Mouse (Mus musculus) adrenal gland, postnatal 0 days (tissue): ENCODE measurements around the gene Olfr70. TPM values are rescaled to one million over a fixed set of nuclear protein-coding genes. Genes with fewer than 3 reads are reported as not detected.

ENCODE experiments used
- polyA plus RNA-seq: library from polyadenylated mRNA; unstranded; fragments of >200 nt; fragmentation: Nextera tagmentation; extraction: Ambion mirVana; gene quantifications from 2 replicates; pipeline ENCODE4 v1.2.1, GENCODE M21; 2015

The Olfr70 gene
- polyA plus RNA-seq, result not detected in 2 replicates

DNA sequence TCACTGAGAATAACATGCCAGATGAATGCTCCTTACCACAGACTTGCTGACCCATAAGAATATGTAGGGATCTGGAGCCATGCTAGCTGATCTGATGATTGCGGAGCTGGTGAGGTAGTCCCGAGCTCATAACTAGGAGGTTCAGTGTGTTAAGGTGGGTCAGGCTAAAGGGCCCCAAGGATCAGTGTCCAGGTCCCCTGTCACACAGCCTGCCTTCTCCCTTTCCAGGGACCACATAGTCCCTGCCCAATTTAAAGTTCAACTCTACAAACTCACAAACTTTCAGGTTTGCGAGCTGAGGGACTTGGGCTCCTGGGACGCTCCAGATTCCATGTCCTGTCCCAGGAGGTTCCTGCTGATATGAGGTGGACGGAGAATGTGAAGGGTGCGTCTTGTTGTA, at the start of gene Olfr70:
Gene Olfr70, minus strand, starts transcription at position 101 of the 400 bp plus-strand sequence.

DNA sequence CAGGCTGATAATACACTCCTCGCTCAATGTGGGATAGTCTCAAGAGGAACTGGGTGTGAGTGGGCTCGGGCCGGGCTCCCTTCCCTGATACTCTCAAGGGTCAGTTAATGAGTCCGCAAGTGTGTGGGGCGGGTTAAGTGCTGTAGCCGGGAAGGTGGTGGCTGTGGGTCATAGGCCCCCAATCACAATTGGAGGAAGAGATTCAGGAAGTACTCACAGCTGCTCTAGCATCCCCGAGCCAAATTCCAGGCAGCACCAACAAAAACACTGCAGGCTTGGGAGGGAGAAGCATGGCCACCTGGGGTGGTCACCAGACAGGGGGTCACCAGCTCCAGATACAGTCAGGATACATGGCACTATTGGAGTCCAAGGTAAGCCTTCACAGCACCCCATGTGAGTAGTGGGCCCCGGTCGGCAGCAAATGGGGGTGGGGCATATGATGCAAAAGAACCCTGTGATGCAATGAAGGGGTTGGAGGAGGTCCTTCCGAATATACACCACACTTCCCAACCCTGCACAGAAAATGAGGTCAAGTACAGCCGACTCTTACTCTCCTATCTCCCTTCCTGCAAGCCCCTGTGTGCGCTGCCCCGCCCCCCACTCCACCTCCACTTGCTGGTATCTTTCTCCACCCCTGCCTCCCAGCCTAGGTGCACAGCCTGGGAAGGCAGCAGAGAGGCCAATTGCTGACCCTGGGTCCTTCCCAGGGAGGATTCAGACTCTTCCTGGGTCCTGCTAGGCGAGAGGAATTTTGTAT, 29.4 kb upstream of the Olfr70 start, which contains the start of gene Spaar:
Gene Spaar, plus strand, starts transcription at position 241 of the 757 bp plus-strand sequence.

DNA sequence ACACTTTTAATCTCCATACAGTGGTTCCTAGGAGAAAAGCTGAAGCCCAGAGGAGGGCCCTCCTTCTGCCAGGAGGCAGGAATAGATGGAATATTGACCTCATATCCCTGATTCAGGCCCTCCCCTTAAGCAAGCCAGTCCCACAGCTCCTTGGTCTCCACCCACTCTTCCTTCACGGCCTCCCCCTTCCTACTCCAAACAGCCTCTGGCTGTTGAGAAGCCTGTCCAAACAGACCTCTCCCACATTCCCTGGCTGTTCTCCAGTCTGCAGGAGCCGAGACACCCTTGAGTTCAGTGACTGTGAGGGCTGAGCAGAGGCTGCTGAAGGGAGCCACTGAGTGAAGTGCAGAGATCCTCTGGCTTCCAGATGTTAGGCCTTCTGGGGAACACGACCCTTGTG, 26.4 kb upstream of the Olfr70 start, which contains the start of gene Hrct1:
Gene Hrct1, plus strand, starts transcription at position 194 of the 400 bp plus-strand sequence.

DNA sequence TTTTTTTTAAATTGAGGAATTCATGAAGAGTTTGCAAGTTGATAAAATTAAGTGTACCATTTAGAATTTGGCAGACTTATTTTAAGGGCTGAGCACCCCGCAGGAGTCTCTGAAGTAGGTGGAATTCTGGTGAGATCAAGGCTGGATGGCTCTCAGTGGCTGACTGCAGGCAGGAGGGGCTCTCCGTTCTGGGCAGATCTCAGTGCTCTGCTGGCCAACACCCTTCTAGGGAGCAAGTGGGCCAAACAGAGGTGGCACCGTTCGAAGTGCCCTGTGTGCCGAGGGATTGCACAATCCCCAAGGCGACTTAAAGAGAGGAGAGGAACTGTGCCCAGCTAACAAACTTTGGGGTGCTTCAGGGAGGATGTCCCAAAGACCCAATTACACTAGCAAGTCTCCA, 9.3 kb upstream of the Olfr70 start, which contains the start of gene Olfr71:
Gene Olfr71, minus strand, starts transcription at position 387 of the 400 bp plus-strand sequence.

DNA sequence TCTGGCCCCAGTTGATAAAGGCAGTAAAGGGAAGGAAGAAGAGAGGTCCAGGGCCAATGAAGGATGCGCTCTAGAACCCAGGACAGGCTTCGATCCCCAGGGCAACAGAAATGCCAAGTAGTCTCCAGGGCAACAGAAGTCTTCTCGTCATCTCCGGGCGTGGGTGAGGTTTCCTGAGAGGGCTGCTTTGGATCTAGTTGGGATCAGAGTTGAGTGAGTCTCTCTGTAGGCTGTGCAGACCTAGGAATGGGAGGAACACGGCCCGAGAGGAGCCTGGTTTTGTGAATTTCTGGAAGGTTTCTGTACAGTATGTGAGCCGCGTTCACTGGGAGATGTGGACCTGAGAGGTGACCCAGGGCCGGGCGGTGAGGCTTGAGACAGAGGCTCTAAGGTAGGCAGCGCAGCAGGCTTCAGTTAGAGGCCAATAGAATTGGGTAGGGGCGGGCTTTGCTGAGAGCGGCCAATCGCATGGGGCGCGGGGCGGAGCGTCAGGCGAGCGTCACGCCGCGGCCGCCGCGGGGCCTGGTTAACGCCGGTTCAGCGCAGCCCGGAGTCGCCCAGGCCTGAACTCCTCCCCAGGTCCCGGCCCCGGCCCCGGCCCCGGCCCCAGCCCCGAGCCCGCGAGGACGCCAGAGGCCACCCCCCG, 31.7 kb downstream of the Olfr70 start, which contains the start of the genes Tmem8b and Fam221b:
Gene Tmem8b, plus strand, starts transcription at position 190 of the 646 bp plus-strand sequence.
Gene Fam221b, minus strand, starts transcription at position 364 of the 646 bp plus-strand sequence.

DNA sequence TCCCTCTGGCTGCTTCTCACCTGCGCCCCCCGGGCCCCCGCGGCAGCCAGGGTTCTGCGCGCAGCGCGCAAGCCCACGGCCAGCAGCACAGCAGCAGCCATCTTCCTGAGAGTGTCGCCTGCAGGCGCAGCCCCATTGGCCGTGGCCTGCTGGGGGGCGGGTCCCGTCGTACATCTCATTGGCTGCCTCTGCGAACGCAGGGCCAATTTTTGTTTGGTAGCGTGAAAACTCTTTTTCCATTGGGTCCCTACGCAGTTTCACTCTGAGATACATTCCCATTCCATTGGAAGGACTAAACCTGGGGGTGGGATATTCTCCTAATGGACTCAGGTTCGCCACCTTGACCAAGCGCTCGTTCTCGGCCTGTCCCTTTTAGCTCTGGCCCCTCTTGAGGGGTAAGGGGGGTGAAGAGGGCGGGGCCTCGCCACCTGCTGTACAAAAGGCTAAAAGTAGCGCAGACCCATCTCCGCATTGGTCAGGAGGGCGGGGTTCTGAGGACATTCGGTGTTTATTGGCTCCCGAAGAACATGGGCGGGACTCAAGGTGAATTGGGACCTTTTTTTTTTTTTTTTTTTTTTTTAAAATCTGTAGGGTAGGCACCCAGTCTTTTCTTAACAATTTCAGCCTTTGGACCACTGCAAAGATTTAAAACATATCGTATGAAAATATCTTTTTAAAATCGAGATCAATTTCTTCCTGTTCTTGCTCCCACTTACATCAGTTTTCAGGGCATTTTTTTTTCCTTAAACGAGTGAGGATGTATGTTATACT, 44.1 kb downstream of the Olfr70 start, which contains the start of gene Hint2:
Gene Hint2, minus strand, starts transcription at position 128 of the 771 bp plus-strand sequence.

DNA sequence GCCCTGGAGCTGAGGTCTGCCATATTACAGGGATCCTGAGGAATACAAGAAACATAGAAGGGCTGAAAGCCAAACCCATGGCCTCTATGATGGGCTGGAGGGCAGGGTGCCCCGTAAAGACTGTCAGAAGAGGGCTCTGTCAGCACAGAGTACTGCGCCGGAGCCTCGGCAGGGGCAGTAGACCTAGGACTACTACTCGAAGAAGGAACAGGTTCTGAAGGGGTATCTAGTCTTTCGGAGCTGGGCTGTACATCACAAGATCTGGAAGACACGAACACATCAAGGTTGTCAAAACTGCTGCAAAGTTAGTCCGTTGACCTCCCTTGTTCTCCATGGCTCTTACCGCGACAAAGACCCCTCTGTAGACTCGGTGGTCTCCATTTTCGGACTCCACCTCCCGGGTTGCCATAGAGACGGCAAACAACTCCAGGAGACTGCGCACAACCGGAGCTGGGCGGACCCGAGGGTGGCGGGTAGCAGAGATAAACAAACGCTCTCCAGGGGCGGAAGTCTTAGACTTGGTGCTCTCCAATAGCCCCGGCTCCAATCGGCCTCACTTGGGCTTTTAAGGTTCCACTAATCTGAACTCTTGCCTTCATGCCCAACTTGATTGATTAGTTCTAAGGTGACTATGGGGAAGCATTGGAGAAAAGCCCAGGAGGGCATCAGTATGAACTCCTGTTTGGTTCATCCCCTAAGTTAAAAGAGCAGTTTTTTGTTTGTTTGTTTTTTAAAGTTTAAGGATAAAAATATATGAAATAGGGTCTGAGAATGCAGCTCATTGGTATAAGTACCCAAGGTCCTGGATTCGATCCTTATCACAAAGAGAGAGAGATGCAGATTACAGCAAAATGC, 47.2 kb downstream of the Olfr70 start, which contains the start of gene Spag8:
Gene Spag8, minus strand, starts transcription at position 434 of the 855 bp plus-strand sequence.

Other genes with a start within 250 kb of the Olfr70 start
- gene Cd72, start 246.2 kb downstream of the Olfr70 start, polyA plus RNA-seq, result 3.2 and 3.8 TPM in 2 replicates
- 0.41 TPM in 1 of 2 replicates, not detected in the other for gene Sit1, start 217.1 kb downstream of the Olfr70 start, polyA plus RNA-seq
- gene Ccdc107, start 207.9 kb downstream of the Olfr70 start, polyA plus RNA-seq, result 127 and 185 TPM in 2 replicates
- 6.2 and 8.6 TPM in 2 replicates for gene Arhgef39, start 201.1 kb downstream of the Olfr70 start, polyA plus RNA-seq
- gene Car9, start 193.8 kb downstream of the Olfr70 start, polyA plus RNA-seq, result 2.2 and 3.2 TPM in 2 replicates
- 81.1 and 120 TPM in 2 replicates for gene Tpm2, start 177.0 kb downstream of the Olfr70 start, polyA plus RNA-seq
- gene Creb3, start 138.5 kb downstream of the Olfr70 start, polyA plus RNA-seq, result 167 and 207 TPM in 2 replicates
- gene Tln1, start 138.1 kb downstream of the Olfr70 start, polyA plus RNA-seq, result 67.9 and 68.8 TPM in 2 replicates
- gene Rgp1, start 122.1 kb downstream of the Olfr70 start, polyA plus RNA-seq, result 12.4 and 20.5 TPM in 2 replicates
- gene Gba2, start 121.9 kb downstream of the Olfr70 start, polyA plus RNA-seq, result 9.6 and 13.0 TPM in 2 replicates
- gene Msmp, start 116.3 kb downstream of the Olfr70 start, polyA plus RNA-seq, result 1.9 and 2.8 TPM in 2 replicates
- 11.2 and 13.3 TPM in 2 replicates for gene Npr2, start 68.9 kb downstream of the Olfr70 start, polyA plus RNA-seq
- gene Spag8, start 47.2 kb downstream of the Olfr70 start, polyA plus RNA-seq, result 0.72 and 0.92 TPM in 2 replicates
- gene Hint2, start 44.3 kb downstream of the Olfr70 start, polyA plus RNA-seq, result 236 and 326 TPM in 2 replicates
- 3.6 and 4.9 TPM in 2 replicates for gene Tmem8b, start 31.8 kb downstream of the Olfr70 start, polyA plus RNA-seq
- gene Fam221b, start 31.7 kb downstream of the Olfr70 start, polyA plus RNA-seq, result 2.9 and 3.1 TPM in 2 replicates
- not detected in 2 replicates for gene Olfr71, start 9.4 kb upstream of the Olfr70 start, polyA plus RNA-seq
- 3.9 and 4.3 TPM in 2 replicates for gene Hrct1, start 26.4 kb upstream of the Olfr70 start, polyA plus RNA-seq
- 0.60 and 1.2 TPM in 2 replicates for gene Spaar, start 29.2 kb upstream of the Olfr70 start, polyA plus RNA-seq
- not detected in 2 replicates for gene Olfr159, start 70.2 kb upstream of the Olfr70 start, polyA plus RNA-seq
- not detected in 2 replicates for gene Olfr156, start 123.1 kb upstream of the Olfr70 start, polyA plus RNA-seq
- not detected in 2 replicates for gene Olfr157, start 139.4 kb upstream of the Olfr70 start, polyA plus RNA-seq
- gene Olfr155, start 150.8 kb upstream of the Olfr70 start, polyA plus RNA-seq, result not detected in 2 replicates
- 15.1 and 19.8 TPM in 2 replicates for gene Reck, start 174.7 kb upstream of the Olfr70 start, polyA plus RNA-seq